Mouse (Mus musculus) bone marrow macrophage, adult 2 months (primary cell): ENCODE measurements around the gene Fam198b.

Source experiments
- CTCF ChIP-seq: IDR thresholded peaks from 2 replicates; pipeline ENCODE4 v1.5.1; 2012; ENCODE audit warnings: low read depth, mild to moderate bottlenecking, low read length, moderate library complexity
- POLR2A ChIP-seq: IDR thresholded peaks from 2 replicates; pipeline ENCODE4 v1.6.1; 2012; ENCODE audit warnings: mild to moderate bottlenecking, low read depth, low read length, borderline replicate concordance

DNA sequence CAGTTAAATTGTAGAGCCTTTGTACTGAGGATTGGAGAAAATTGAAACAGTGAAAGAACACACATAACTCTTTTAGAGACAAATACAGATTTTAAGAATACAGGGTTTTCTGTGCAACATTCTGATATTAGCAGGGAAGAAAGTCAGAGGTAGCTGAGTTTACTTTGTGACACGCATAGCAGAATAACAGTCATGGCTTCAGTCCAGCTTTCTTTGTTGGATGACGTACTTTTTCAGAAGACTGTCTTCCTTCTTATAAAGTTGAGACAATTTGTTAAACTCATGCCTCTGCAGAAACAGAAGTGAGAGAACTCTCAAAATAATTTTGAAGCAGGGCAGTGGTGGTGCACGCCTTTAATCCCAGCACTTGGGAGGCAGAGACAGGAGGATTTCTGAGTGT lies 70.9 kb downstream of the Fam198b start:
- TF ChIP-seq CTCF: no peak
- TF ChIP-seq POLR2A: no peak
